Mouse (Mus musculus): ENCODE data around the gene Efcab5.
"Not testable (repeated sequence)": the region's sequence is repeated elsewhere in the genome, so short reads cannot be mapped to it uniquely, and the experiment has no call there.

The Efcab5 gene

DNA sequence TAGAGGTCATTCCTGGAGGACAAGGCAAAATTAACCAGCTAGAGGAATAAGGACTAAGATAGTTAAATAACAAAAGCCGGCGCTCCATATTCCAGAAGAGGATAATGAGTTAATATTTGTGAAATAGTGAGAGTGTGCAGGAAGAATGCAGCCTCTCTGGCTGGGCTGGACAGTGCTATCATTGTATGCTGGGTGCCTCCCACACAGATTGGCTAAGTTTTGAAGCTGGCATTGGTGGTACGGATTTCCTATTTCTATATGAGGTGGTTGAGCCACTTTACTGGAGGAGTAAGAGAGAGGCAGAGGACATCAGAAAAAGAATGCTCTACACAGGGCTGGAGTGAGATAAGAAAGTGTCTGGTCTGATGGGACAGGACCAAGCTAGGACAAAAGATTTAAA is 9.0 kb downstream of the Efcab5 start:
- DNase-seq (ENCODE audit: low read depth, low spot score): no peak

GRCm38 (mm10) chr11:77174531-77174930 is 14.2 kb downstream of the Efcab5 start:
- DNase-seq (ENCODE audit: low read depth, low spot score): no peak

DNA sequence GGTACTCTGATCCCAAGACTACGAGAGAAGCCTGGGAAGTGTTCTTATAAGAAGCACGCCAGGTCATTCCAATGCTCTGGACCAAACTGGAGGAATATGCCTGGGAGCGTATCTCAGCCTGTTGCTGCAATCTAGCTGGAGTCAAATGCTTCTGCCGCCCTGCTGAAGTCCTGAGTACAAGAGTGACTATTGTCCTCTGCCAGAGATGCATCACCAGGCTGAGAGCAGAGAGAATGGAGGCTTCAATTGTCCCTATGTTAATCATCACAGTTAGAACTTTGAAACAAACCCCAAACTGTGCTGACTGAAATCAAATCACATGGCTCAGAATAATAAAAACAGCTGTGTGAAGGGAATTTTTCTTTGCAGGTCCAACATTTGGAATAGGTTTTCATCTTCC is 15.0 kb downstream of the Efcab5 start:
- no peak for DNase-seq (ENCODE audit: low read depth, low spot score)

DNA sequence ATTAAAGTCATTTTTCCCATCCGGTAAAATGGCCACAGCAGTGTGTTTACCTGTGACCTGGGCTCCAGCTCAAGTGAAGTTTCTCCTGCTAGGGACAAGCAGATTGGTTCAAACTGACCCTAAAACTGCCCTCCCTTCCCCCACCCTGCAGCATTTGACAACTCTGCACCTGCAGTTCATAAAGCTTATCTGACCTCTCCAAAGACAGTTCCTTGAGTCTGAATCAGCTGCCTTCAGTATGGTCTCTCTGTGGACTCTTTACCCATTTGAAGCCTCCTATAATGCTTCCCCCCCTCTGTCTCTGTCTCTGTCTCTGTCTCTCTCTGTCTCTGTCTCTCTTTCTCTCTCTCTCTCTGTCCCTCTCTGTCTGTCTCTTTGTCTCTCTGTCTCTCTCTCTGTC is 28.0 kb downstream of the Efcab5 start:
- DNase-seq (ENCODE audit: low read depth, low spot score): no peak

- DNase-seq (ENCODE audit: low read depth, low spot score): no peak
These were observed 28.4 kb downstream of the Efcab5 start for GRCm38 (mm10) chr11:77160341-77160740.

DNA sequence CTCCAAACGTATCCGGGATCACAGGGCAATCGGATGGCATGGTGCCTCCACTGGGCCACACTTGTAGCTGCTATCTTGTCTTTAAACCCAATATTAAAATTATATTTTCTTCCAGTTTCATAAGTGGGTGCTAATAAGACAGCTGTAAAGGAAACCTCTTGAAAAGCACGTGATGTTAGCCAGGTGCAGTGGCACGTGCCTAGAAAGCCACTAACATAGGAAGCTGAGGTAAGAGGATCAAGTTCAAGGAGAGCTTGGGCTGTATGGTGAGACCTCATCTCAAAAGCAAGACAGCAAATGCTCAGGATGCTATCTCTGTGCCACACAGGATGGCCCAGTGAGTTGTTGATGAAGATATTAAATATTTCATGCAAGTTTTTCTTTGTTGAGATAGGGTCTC is 34.6 kb downstream of the Efcab5 start:
- no peak for DNase-seq (ENCODE audit: low read depth, low spot score)

DNA sequence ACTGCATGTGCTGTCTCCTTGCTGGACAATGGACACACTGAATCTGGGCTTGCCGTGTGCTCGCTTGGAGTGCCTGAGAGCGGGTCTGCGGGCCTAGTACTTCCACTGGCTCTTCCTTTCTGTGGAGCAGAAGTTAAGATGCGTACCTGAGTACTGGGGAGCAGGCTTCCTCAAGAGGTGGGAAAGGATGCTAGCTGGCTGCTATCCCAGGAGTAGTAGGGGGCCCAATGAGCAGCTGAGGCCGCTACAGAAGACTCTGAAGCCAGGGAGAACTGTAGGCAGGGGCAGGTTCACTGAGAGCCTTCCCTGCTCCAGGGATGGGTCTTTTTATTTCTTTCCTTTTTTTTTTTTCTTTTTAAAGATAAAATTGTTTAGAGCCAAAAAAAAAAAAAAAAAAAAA is 38.0 kb downstream of the Efcab5 start:
- DNase-seq (ENCODE audit: low read depth, low spot score): no peak

- not testable (repeated sequence) for DNase-seq (ENCODE audit: low read depth, low spot score)
These were observed 38.8 kb downstream of the Efcab5 start for GRCm38 (mm10) chr11:77149783-77150630.

DNA sequence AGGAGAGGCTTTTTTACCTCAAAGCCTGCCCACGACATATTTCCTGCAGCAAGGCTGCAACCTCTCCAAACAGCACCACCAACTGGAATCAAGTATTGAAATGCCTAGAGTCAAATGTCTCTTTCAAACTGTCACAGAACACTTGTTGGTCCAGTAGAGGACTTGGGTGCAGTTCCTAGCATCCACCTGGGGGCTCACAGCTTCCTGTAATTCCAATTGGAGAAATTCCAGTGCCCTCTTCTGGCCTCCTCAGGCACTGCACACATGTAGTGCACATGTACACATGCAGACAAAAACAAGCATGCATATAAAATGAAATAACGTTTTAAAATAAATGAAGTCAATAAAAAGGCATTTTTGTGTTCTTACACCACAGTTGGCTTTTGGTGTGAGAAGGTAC is 40.0 kb downstream of the Efcab5 start:
- no peak for DNase-seq (ENCODE audit: low read depth, low spot score)

DNA sequence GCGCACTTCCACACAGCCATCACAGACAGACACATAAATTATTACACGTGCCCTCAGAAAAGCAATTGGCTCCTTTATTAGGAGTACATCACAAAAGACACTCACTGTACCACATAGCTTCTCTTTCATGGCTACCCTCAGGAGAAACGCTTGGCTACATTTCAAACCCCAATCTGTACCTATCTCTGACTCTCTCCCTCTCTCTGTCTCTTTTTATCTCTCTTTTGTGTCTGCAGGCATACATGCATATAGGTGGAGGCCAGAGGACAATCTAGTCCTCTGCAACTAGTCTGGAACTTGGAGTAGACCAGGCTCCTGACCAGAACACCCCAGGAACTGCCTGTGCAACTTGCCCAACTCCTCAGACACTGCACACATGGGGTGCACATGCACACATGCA is 41.0 kb downstream of the Efcab5 start:
- DNase-seq (ENCODE audit: low read depth, low spot score): no peak

DNA sequence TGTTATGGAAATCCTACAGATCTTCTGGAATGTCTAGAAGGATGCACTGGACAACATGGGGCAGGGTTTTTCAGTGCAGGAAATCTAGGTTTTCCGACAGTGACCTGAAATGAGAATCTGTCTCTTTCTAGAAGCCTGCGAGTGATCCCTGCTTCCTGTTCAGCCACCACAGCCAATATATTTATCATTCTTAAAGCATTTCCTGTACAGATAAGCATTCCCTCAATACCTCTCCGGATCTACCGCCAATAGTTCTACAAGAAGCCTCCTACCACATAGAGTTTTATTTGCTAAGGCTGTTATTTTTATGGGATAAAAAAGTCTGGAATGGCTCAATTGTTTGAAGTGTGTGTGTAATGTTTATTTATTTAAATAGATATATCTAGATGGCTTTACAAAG is 43.3 kb downstream of the Efcab5 start:
- DNase-seq (ENCODE audit: low read depth, low spot score): no peak

DNA sequence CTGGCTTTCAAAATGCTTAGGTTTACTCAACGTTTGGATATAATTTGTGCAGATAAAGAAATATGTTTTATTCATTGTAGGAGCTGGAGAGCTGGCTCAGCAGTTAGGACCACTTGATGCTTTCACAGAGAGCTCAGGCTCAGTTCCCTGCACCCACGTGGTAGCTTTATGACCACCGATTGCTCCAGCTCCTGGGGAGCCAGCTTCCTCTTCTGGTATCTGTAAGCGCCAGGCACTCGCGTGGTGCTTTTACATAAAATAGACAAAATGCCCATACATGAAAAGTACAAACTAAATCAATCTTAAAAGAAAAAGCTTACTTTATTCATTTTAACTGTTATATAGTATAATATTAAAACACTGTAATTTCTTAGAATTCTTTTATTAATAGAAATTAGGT is 46.8 kb downstream of the Efcab5 start:
- no peak for DNase-seq (ENCODE audit: low read depth, low spot score)

DNA sequence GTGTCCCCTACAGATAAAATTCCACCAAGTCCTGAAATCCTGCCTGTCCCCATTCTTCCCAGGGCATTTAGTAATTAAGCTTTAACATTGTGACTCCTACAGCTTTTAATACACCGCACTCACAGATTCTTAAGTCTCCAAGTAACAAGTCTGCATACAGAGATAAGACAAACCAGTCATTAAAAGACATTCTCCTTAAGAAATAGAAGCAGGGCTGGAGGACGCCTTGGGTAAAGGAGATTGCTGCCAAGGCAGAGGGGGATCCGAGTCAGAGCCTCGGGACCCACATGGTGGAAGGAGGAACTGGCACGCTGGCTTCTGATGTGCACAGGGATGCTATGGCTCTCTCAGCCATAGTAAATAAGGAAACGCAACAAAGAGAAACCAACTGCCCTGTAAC is 48.8 kb downstream of the Efcab5 start:
- DNase-seq (ENCODE audit: low read depth, low spot score): no peak

DNA sequence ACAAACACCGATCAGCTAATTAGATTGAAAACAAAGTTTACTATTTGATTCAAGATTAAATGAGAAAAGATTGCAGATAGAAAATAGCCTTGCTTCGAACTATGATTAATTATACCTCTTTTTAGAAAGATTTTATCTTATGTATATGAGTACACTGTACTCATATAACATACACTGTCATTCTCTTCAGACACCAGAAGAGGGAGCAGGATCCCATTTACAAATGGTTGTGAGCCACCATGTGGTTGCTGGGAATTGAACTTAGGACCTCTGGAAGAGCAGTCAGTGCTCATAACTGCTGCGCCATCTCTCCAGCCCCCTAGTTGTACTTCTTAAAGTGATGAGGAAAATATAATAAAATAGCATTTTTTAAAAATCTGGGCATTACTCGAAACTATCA is 55.3 kb downstream of the Efcab5 start:
- no peak for DNase-seq (ENCODE audit: low read depth, low spot score)

DNA sequence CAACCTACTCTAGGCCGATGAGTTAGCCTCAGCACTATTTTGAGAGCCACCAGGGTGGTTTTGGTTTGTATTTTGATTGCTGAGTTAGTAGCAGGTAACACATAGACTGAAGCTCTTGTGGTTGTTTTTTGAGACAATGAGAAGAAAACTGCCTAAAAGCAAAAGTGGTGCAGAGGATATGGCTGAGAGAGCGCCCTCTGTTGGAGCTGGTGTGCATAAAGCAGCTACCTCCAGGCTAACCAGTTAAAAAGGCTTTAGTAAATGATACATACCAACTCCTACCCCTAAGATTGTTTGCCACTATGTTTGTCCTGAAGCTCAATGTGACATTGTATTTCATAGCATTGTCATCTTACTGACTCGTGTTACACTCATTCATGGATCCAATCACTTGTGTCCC is 56.2 kb downstream of the Efcab5 start:
- DNase-seq (ENCODE audit: low read depth, low spot score): no peak

GRCm38 (mm10) chr11:77128562-77128961 is 60.2 kb downstream of the Efcab5 start:
- DNase-seq (ENCODE audit: low read depth, low spot score): no peak

GRCm38 (mm10) chr11:77111141-77111540 is 77.6 kb downstream of the Efcab5 start:
- DNase-seq (ENCODE audit: low read depth, low spot score): no peak

DNA sequence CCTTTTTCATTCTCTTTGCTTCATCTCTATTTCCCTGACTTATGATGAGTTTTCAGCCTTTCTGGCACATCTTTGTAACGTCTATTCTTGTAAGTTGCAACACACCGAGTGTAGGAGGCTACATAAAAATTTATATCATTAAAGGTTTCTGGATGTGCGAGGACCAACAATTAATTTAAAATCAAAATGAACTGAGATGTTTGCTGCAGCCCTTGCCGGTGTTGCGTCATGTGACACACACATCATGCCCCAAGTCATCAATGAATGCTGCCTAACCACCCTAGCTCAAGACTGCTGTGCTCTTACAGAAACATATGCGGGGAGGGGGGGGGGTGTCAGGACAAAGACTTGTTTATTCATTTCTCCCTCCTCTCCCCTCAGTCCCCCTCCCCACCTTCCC is 80.3 kb downstream of the Efcab5 start:
- DNase-seq (ENCODE audit: low read depth, low spot score): no peak

GRCm38 (mm10) chr11:77107872-77108271 is 80.9 kb downstream of the Efcab5 start:
- not testable (repeated sequence) for DNase-seq (ENCODE audit: low read depth, low spot score)

DNA sequence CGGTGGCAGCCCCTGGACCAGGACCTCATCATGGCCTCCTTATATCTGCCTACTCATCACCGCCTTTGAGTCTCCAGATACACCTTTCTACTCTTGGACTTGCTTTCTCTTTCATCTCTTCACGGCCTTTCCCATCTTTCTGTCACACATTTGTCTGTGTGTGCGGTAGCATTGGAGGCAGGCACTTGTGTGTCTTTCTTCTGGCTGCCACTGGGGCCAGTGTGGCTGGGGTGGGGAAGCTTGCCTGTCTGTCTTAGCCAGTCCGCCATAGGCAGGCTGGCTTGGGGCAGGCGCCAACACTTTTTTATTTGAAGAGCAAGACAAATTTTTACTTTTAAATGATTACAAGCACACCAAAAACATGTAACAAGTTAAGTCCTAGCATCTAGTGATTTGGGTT is 81.8 kb downstream of the Efcab5 start:
- DNase-seq (ENCODE audit: low read depth, low spot score): no peak

GRCm38 (mm10) chr11:77100137-77100937 is 88.4 kb downstream of the Efcab5 start:
- DNase-seq (ENCODE audit: low read depth, low spot score): peak; percentile 65

- DNase-seq (ENCODE audit: low read depth, low spot score): no peak
These were observed 90.3 kb downstream of the Efcab5 start for GRCm38 (mm10) chr11:77098332-77098972.
